Mouse (Mus musculus) heart, adult 2 months (tissue): ENCODE data around the gene Tbc1d23. TPM values are rescaled to one million over a fixed set of nuclear protein-coding genes. Genes with fewer than 3 reads are reported as not detected.

Experiments used
- DNase-seq, 2 experiments: peaks; one replicate each; pipeline ENCODE4 v3.0.0; 2021
- H3K27ac ChIP-seq: fragments of 200-600 bp; 2 replicates; pipeline ENCODE4 v1.8.1; 2022
- H3K27me3 ChIP-seq: fragments of 200-500 bp; 2 replicates; pipeline ENCODE4 v1.6.1; 2012; ENCODE audit warnings: mild to moderate bottlenecking, low read length, inconsistent platforms, mixed read lengths; ENCODE audit not compliant: control insufficient read depth, insufficient read depth
- H3K36me3 ChIP-seq: fragments of 200-500 bp; 2 replicates; pipeline ENCODE4 v1.6.1; 2012; ENCODE audit warnings: low read length, inconsistent platforms; ENCODE audit not compliant: control insufficient read depth, insufficient read depth
- H3K4me1 ChIP-seq: fragments of 200-500 bp; 2 replicates; pipeline ENCODE4 v1.6.1; 2011; ENCODE audit warnings: low read length; ENCODE audit not compliant: control insufficient read depth, insufficient read depth
- H3K4me3 ChIP-seq: fragments of 200-600 bp; 2 replicates; pipeline ENCODE4 v1.8.1; 2022
- H3K79me2 ChIP-seq: fragments of 200-500 bp; replicated peaks from 2 replicates; pipeline ENCODE4 v1.6.1; 2012; ENCODE audit warnings: mild to moderate bottlenecking, inconsistent platforms, low read length, moderate library complexity, mixed read lengths; ENCODE audit not compliant: control insufficient read depth, insufficient read depth
- H3K9ac ChIP-seq: fragments of 200-500 bp; 2 replicates; pipeline ENCODE4 v1.6.1; 2012; ENCODE audit warnings: low read depth, mild to moderate bottlenecking, control low read depth, inconsistent platforms, low read length, mixed read lengths
- CTCF ChIP-seq: fragments of 200-600 bp; IDR thresholded peaks from 2 replicates; pipeline ENCODE4 v1.8.1; 2022; ENCODE audit warnings: antibody characterized with exemption, mild to moderate bottlenecking, moderate library complexity
- EP300 ChIP-seq: fragments of 200-500 bp; IDR thresholded peaks from 2 replicates; pipeline ENCODE4 v1.6.1; 2011; ENCODE audit warnings: low read depth, low read length, control low read depth; ENCODE audit not compliant: insufficient read depth
- POLR2A ChIP-seq: fragments of 200-500 bp; IDR thresholded peaks from 2 replicates; pipeline ENCODE4 v1.6.1; 2011; ENCODE audit warnings: mild to moderate bottlenecking, low read depth, low read length, control low read depth; ENCODE audit not compliant: insufficient read depth
- WGBS: fragments of 180-500 bp; shearing (Covaris S2); methylation state at CpG from one replicate; pipeline ENCODE4 v1.1.7; 2018; 5-methylcytosine and 5-hydroxymethylcytosine counted together
- intact Hi-C: fragments of 180-260 bp; cut with DNase I; formaldehyde crosslinking; loops from one replicate; pipeline ENCODE4 v1.15.1; 2025
- polyA plus RNA-seq: library from polyadenylated mRNA; depleted of rRNA; stranded (reverse); fragments of >200 nt; gene quantifications from 2 replicates; pipeline ENCODE4 v1.2.3, GENCODE M21; 2012
- total RNA-seq, 2 experiments: library from RNA; stranded (reverse); gene quantifications; 2 replicates each; pipeline ENCODE4 v1.2.3; 2021

Tbc1d23 gene
- total and polyA plus RNA-seq, 3 experiments, result 7.7 to 26.1 (median 25.3) TPM

GRCm38 (mm10) chr16:57151437-57151836 lies 79.9 kb downstream of the Tbc1d23 start:
- H3K27ac ChIP-seq, result no peak overlapping the region
- no peaks in the 10 kb centered on the region for H3K4me1 ChIP-seq
- 96% methylated on average over 4 of the region's 4 CpGs for WGBS
- peaks cover 8% of the 10 kb centered on the region; the same call in 1 of the 2 replicates for H3K36me3 ChIP-seq
- no peak overlapping the region for H3K4me3 ChIP-seq
- H3K9ac ChIP-seq, result no peak overlapping the region
- H3K27me3 ChIP-seq, result no peaks in the 10 kb centered on the region
- H3K79me2 ChIP-seq, result no peaks in the 10 kb centered on the region
- no peak for DNase-seq
- intact Hi-C loops, result no loop called here
- TF ChIP-seq POLR2A, result no peak
- no peak for TF ChIP-seq EP300
- no peak for TF ChIP-seq CTCF

- DNase-seq, result no peak
- Histone ChIP-seq H3K9ac (no peak overlapping the region), H3K27me3 (no peaks in the 10 kb centered on the region), H3K4me3 (no peak overlapping the region), H3K4me1 (no peaks in the 10 kb centered on the region), H3K36me3 (peaks cover 9% of the 10 kb centered on the region), H3K79me2 (no peaks in the 10 kb centered on the region), H3K27ac (no peak overlapping the region)
- WGBS, result 94% methylated on average over 5 of the region's 5 CpGs
- no peak for TF ChIP-seq EP300
- no peak for TF ChIP-seq POLR2A
- no peak for TF ChIP-seq CTCF
- intact Hi-C loops, result no loop called here
These were observed 86.6 kb downstream of the Tbc1d23 start for GRCm38 (mm10) chr16:57144741-57145140.

- H3K4me3 ChIP-seq, result no peak overlapping the region
- no peaks in the 10 kb centered on the region for H3K27me3 ChIP-seq
- no peak overlapping the region for H3K9ac ChIP-seq
- 93% methylated on average over 6 of the region's 6 CpGs for WGBS
- no peak for DNase-seq
- peaks cover 4% of the 10 kb centered on the region for H3K4me1 ChIP-seq
- TF ChIP-seq POLR2A (no peak), CTCF (no peak), EP300 (no peak)
- H3K36me3 ChIP-seq, result peaks cover 9% of the 10 kb centered on the region
- H3K79me2 ChIP-seq, result peaks cover 5% of the 10 kb centered on the region; the same call in 1 of the 2 replicates
- intact Hi-C loops, result no loop called here
- no peak overlapping the region for H3K27ac ChIP-seq
These were observed 97.7 kb downstream of the Tbc1d23 start for GRCm38 (mm10) chr16:57133611-57134010.

- 57% methylated on average over 1 of the region's 1 CpGs for WGBS
- Histone ChIP-seq H3K27ac (no peak overlapping the region), H3K27me3 (no peaks in the 10 kb centered on the region), H3K4me3 (no peak overlapping the region), H3K36me3 (peaks cover 18% of the 10 kb centered on the region), H3K79me2 (peaks cover 7% of the 10 kb centered on the region; the same call in 1 of the 2 replicates), H3K4me1 (peaks cover 4% of the 10 kb centered on the region), H3K9ac (no peak overlapping the region)
- intact Hi-C loops, result no loop called here
- DNase-seq, result no peak
- no peak for TF ChIP-seq POLR2A
- TF ChIP-seq EP300, result no peak
- TF ChIP-seq CTCF, result no peak
These were observed 99.0 kb downstream of the Tbc1d23 start for GRCm38 (mm10) chr16:57132326-57132725.

- Histone ChIP-seq H3K4me1 (peaks cover 4% of the 10 kb centered on the region), H3K9ac (no peak overlapping the region), H3K4me3 (no peak overlapping the region), H3K36me3 (peaks cover 20% of the 10 kb centered on the region), H3K27ac (no peak overlapping the region), H3K79me2 (peaks cover 8% of the 10 kb centered on the region; the same call in 1 of the 2 replicates), H3K27me3 (no peaks in the 10 kb centered on the region)
- 83% methylated on average over 4 of the region's 4 CpGs for WGBS
- TF ChIP-seq EP300 (no peak), CTCF (no peak)
- DNase-seq, result no peak
- intact Hi-C loops, result no loop called here
These were observed 99.8 kb downstream of the Tbc1d23 start for GRCm38 (mm10) chr16:57131544-57131943.

- TF ChIP-seq CTCF (no peak), POLR2A (no peak), EP300 (no peak)
- Histone ChIP-seq H3K36me3 (peaks cover 20% of the 10 kb centered on the region), H3K27ac (no peak overlapping the region), H3K4me3 (no peak overlapping the region), H3K79me2 (peaks cover 8% of the 10 kb centered on the region; the same call in 1 of the 2 replicates), H3K27me3 (no peaks in the 10 kb centered on the region), H3K9ac (no peak overlapping the region), H3K4me1 (peaks cover 4% of the 10 kb centered on the region)
- WGBS, result 57% methylated on average over 3 of the region's 3 CpGs
- DNase-seq, result no peak
- intact Hi-C loops, result no loop called here
These were observed 100.4 kb downstream of the Tbc1d23 start for GRCm38 (mm10) chr16:57130752-57131400.
